Mouse (Mus musculus) kidney, postnatal 25 days (tissue): Measurements from ENCODE around the gene Amigo2.
"Not testable (repeated sequence)": the region's sequence is repeated elsewhere in the genome, so short reads cannot be mapped to it uniquely, and the experiment has no call there.

Source experiments
- DNase-seq, 2 experiments: peaks; one replicate each; pipeline ENCODE4 v3.0.0; 2021; ENCODE audit warnings: mixed read lengths in 2 of 2

Amigo2 gene

DNA sequence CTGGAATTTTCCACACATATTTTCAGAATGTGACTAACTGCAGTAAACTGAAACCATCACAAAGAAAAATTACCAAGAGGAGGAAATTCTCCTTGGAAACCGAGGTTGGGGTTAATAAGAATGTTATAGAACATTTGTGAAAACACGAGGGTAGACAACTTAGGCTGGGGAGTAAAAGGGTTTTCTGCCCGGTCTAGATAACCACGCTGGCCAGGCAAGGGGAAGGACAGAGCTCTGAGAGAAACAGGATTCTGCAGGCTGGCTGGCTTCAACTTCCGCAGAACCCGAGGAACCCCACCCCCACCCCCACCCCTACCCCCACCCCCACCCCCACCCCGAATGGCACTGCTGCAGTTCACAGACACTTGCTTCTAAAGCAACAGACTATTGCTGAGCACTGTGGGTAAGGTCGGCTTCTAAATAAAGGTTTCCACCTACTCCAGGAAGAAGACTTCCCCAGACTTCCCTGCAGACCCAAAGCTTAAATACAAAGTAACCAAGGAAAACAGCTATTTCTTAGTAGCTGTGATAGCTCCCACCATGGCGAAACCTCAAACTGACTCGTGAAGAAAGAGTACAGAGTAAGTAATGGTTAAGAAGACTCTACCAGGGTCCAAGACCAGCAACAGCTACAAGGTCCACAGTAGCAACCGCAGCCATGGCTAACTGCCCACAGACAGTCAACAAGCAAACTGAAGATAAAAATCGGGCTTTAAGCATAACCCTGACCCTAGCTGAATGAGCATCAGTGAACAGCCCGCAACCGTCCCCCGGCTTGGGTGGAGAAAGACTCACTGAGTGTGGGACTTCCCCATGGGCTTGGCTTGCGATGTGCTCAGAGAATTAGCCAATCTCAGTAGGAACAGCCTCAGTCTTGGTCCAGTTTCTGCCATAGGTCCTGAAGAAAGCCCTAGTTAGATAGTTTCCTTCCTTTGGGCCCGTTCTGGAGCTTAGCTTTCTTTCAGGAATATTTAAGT lies 34.3 kb downstream of the Amigo2 start:
- no peak for DNase-seq

DNA sequence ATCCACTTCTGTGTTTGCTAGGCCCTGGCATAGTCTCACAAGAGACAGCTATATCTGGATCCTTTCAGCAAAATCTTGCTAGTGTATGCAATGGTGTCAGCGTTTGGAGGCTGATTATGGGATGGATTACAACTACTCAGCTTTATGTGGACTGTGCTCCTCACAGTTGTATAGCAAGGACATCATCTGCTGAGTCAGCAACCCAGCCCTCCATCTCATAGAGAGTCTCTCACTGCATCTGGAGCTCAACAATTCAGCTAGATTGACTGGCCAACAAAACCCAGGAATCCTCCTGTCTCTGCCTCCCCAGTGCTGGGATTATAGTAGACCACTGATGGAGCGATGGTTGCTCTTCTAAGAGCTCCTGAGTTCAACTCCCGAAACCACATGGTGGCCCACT lies 37.3 kb downstream of the Amigo2 start:
- DNase-seq = not testable (repeated sequence)

DNA sequence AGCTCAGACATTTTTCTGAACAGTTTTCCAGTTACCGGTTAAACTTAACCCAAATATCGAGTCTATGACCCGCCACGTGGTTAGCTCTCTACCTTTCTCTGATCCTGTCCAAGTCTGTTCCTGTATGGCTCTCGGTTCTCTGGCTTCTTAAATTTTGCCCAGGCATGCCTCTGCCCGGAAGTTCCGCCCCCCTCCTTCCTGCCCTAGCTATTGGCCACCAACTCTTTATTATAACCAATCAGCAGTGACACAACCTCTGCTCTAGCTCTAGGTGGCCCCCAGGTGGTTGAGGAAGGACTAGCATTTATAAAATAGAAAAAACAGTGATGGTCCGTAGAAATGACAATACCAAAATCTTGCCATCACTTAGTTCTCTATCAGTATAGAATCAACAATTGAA lies 40.6 kb downstream of the Amigo2 start:
- DNase-seq = no peak

DNA sequence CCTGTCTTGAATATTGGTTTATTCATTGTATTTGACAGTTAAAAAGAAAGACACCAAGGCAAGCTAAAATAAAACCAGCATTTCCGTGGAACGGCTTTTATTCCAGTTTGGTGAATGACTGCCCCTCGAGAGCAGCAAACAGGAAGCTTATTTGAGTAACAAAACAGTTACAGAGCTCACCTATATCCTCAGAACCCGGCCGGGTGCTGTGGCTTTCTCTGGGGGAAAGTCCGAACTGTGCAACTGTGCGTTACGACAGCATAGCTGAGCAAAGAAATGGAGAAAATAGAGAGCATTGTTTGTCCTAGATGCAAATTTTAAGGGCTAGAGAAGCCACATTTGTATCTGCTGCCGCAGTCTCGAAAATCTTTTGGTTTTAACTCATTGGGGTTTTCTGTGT lies 41.3 kb downstream of the Amigo2 start:
- no peak for DNase-seq

DNA sequence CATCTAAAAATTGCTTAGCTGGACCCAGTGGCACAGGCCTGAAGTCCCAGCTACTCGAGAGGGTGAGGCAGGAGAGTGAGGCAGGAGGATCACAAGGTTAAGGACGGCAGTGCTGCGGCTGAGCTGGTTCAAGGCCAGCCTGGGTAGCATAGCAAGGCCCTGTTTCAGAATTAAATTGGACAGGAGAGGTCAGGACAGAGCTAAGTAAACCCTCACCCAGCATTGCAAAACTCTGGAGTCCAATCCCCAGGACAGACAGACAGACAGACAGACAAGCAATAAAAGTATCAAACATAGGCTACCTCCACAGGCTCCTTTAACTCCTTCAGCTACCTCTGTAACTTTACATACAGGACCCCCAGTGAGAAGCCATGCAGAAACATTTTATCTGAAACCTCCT lies 42.2 kb downstream of the Amigo2 start:
- DNase-seq = no peak

DNA sequence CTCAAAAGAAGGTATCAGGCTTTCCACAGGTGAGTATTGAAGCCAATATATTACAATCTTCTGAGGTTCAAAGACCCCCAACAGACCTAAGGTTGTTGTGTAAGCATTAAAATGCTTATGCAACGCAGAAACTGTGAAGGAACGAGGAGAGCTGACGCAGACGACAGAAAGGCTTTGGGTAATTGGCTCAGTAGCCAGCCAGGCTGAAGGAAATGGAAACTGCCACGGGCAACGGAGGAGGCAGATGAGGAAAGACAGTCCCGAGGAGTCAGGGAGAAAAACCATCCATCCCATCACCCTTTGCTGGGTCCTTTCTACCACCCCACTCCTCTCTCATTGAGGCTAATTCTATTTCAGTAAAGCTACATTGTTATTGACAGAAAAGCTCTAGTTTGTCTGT lies 50.4 kb downstream of the Amigo2 start:
- no peak for DNase-seq

DNA sequence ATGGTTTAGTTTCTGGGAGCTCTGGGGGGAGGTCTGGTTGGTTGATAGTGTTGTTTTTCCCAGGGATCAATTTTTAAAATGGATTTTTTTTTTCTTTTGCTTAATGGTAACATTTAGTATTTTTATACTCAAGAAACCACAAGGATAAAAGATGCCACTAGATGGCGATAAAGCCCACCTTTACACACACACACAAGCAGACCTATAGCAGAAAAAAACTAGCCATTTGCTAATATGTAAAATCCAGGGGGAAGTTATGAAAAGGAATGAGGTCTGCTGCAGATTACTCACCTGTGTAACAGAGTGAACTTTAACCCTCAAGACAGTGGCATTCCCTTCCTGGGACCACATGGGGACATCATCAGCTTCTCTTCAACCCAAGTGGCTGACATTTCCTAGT lies 51.5 kb downstream of the Amigo2 start:
- peak in 1 of 2 experiments; percentile 63 for DNase-seq
